Mouse (Mus musculus) limb, embryonic 14.5 days (tissue): ENCODE data around the gene Arnt. TPM values are rescaled to one million over a fixed set of nuclear protein-coding genes. Genes with fewer than 3 reads are reported as not detected.

ENCODE experiments used
- ATAC-seq: fragments of 200-750 bp; cut with Nextera tagmentation; 2 replicates; pipeline ENCODE4 v1.8.0; 2017; ENCODE audit warnings: low read depth, moderate number of reproducible peaks, moderate TSS enrichment; ENCODE audit not compliant: low FRiP score
- DNase-seq: peaks from one replicate; pipeline ENCODE4 v3.0.0-alpha.2; 2015; ENCODE audit warnings: low spot score
- H3K27ac ChIP-seq: fragments of 300-500 bp; sonication (generic); replicated peaks from 2 replicates; pipeline ENCODE4 v1.5.1; 2014; ENCODE audit warnings: low read depth, mild to moderate bottlenecking, low read length, moderate library complexity, mixed read lengths
- H3K27me3 ChIP-seq: fragments of 300-500 bp; sonication (generic); 2 replicates; pipeline ENCODE4 v1.6.1; 2014; ENCODE audit warnings: low read length, mixed read lengths; ENCODE audit not compliant: control insufficient read depth, insufficient read depth
- H3K36me3 ChIP-seq: fragments of 300-500 bp; sonication (generic); 2 replicates; pipeline ENCODE4 v1.6.1; 2014; ENCODE audit warnings: mild to moderate bottlenecking, low read length, moderate library complexity, mixed read lengths; ENCODE audit not compliant: control insufficient read depth, insufficient read depth
- H3K4me1 ChIP-seq: fragments of 300-500 bp; sonication (generic); 2 replicates; pipeline ENCODE4 v1.6.1; 2014; ENCODE audit warnings: antibody characterized with exemption, low read length, mixed read lengths; ENCODE audit not compliant: control insufficient read depth, insufficient read depth
- H3K4me2 ChIP-seq: fragments of 300-500 bp; sonication (generic); replicated peaks from 2 replicates; pipeline ENCODE4 v1.6.1; 2014; ENCODE audit warnings: low read depth, mild to moderate bottlenecking, low read length, moderate library complexity; ENCODE audit not compliant: severe bottlenecking
- H3K4me3 ChIP-seq: fragments of 300-500 bp; sonication (generic); replicated peaks from 2 replicates; pipeline ENCODE4 v1.5.1; 2014; ENCODE audit warnings: low read length
- H3K9ac ChIP-seq: fragments of 300-500 bp; sonication (generic); 2 replicates; pipeline ENCODE4 v1.6.1; 2014; ENCODE audit warnings: mild to moderate bottlenecking, low read depth, low read length, moderate library complexity; ENCODE audit not compliant: severe bottlenecking
- H3K9me3 ChIP-seq: fragments of 300-500 bp; sonication (generic); 2 replicates; pipeline ENCODE4 v1.6.1; 2016; ENCODE audit warnings: low read length; ENCODE audit not compliant: control insufficient read depth
- POLR2A ChIP-seq: fragments of 200-500 bp; IDR thresholded peaks from 2 replicates; pipeline ENCODE4 v1.8.0; 2012; ENCODE audit warnings: inconsistent platforms, mild to moderate bottlenecking, moderate library complexity, borderline replicate concordance; ENCODE audit not compliant: insufficient read depth, insufficient read length; ENCODE audit errors: extremely low read depth
- whole genome bisulfite sequencing: fragments of 180-500 bp; shearing (Covaris S2); extraction: QIAGEN DNeasy Blood & Tissue Kit; methylation state at CpG from one replicate; pipeline ENCODE4 v1.1.7; 2014; 5-methylcytosine and 5-hydroxymethylcytosine counted together
- polyA plus RNA-seq, 2 experiments: library from polyadenylated mRNA; depleted of rRNA in 1 of 2; stranded (reverse) in 1 of 2; unstranded in 1 of 2; fragments of >200 nt; fragmentation: Nextera tagmentation in 1 of 2; extraction: Ambion mirVana in 1 of 2; gene quantifications; 2 replicates each; pipeline versions ENCODE4 v1.2.1 to v1.2.3; 2012 to 2014

The Arnt gene
- 57.1 and 70.3 TPM in 2 replicates for polyA plus RNA-seq (2012; rRNA removed)
- polyA plus RNA-seq (2014; fragmentation: Nextera tagmentation; extraction: Ambion mirVana), result 37.9 and 44.8 TPM in 2 replicates

DNA sequence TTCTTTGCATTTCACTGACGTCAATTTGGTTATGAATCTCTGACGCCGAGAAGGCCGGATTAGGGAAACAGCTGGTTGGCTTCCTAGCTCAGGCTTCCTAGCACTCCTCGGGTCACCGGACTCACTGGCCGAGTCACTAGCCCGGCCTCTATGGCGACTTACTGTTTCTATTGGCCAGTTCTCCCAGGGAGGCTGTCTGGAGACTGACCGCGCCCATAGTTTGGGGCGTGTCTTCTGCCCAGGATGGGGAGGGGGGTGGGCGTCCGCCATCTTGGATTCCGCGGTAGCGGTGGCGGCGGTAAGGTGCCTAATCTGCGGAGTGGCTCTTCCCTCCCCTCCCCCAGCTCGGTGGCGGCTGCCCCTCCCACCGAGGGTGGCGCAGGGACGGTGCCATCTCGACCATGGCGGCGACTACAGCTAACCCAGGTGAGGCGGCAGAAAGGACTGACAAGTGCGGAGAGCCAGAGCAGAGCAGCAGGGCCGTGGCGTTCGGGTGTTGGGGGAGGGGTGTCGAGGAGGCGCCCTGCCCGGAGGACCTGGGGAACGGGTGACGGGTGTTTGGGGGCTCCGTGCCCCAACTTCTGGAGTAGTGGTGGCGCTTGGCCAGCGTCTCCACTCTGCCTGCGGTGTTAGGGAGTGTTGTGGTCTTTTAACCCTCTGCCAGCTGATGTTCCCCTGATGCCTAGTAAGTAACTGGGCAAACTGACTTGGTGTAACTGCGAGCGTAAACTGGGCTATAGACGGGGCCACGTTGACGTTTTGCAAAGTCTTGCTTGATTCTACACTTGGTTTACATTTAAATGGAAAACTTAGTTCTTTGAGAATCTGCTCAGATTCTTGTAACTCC, at the start of gene Arnt:
TSS of gene Arnt (plus strand) at position 253 of the 847 bp plus-strand sequence.
- ATAC-seq (peak; percentile 99), DNase-seq (peak; percentile 97)
- no peaks in the 10 kb centered on the region for H3K27me3 ChIP-seq
- WGBS, result under 1% methylated on average over 47 of the region's 47 CpGs
- peak within 1 kb of the TSS; percentile 72 for H3K4me2 ChIP-seq
- H3K4me1 ChIP-seq, result peaks cover 8% of the 10 kb centered on the region
- 0 out of 2 replicates have a peak, but pooled peaks have one; percentile 57 for TF ChIP-seq POLR2A
- no peaks in the 10 kb centered on the region for H3K9me3 ChIP-seq
- peak within 1 kb of the TSS; percentile 88 for H3K4me3 ChIP-seq
- H3K36me3 ChIP-seq, result peaks cover 21% of the 10 kb centered on the region
- peak within 1 kb of the TSS; percentile 82 for H3K27ac ChIP-seq
- peak within 1 kb of the TSS; percentile 84 for H3K9ac ChIP-seq

DNA sequence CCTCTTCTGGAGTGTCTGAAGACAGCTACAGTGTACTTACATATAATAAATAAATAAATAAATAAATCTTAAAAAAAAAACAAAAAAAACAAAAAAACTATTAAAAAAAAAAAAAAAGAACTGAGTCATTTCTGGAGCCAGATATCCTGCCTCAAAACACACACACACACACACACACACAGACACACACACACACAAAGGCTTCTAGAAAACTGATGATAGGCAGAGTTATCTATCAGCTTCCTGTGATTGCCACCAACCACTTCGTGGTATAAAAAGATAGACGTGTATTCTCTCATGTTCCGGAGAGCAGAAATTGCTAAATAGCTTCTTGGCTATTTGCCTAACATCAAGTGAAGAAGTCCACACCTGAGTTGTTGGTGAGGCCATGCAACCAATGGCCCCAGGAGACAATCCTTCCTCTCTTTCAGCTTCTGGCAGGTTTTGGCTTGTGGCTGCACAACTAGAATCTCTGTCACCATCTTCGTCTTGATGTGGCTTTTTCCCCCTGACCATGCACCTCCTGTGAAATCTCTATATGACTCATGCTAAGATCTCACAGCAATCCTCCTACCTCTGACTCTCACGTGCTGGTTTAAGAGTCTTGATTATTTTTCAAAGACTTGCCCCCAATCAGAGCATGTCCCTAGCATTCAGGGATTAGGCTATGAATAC, 48.6 kb upstream of the Arnt start:
- Histone ChIP-seq H3K27me3 (no peaks in the 10 kb centered on the region), H3K9ac (no peak overlapping the region), H3K4me3 (no peak overlapping the region), H3K9me3 (no peaks in the 10 kb centered on the region), H3K36me3 (no peaks in the 10 kb centered on the region), H3K4me1 (no peaks in the 10 kb centered on the region), H3K27ac (no peak overlapping the region), H3K4me2 (no peak overlapping the region)
- 80% methylated on average over 5 of the region's 5 CpGs for WGBS
- ATAC-seq, result no peak
- no peak for TF ChIP-seq POLR2A
- no peak for DNase-seq

DNA sequence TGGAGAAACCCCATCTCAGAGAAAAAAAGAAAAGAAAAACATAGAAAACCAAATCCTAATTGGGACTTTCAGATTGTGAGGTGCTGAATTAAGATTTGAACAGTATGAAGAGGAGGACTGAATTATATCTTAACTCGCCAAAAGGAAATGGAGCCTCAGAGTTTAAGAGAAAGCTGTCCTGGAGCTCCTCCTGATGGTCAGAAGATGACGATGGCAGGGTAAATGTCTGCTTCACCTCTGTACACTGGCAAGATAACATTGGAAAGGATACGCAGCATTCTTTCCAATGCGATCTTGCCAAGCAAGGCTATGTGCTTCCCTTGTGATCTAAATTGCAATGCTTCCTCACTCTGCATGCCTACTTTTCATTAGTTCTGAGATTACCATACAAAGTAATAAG, 39.8 kb upstream of the Arnt start:
- DNase-seq (no peak), ATAC-seq (no peak)
- 0 out of 2 replicates have a peak, but pooled peaks cover 6% of the 10 kb centered on the region for H3K9me3 ChIP-seq
- no peak for TF ChIP-seq POLR2A
- H3K4me3 ChIP-seq, result no peak overlapping the region
- WGBS, result 92% methylated on average over 4 of the region's 4 CpGs
- no peaks in the 10 kb centered on the region for H3K27me3 ChIP-seq
- no peak overlapping the region for H3K27ac ChIP-seq
- no peaks in the 10 kb centered on the region for H3K4me1 ChIP-seq
- H3K36me3 ChIP-seq, result no peaks in the 10 kb centered on the region
- H3K9ac ChIP-seq, result no peak overlapping the region
- H3K4me2 ChIP-seq, result no peak overlapping the region

DNA sequence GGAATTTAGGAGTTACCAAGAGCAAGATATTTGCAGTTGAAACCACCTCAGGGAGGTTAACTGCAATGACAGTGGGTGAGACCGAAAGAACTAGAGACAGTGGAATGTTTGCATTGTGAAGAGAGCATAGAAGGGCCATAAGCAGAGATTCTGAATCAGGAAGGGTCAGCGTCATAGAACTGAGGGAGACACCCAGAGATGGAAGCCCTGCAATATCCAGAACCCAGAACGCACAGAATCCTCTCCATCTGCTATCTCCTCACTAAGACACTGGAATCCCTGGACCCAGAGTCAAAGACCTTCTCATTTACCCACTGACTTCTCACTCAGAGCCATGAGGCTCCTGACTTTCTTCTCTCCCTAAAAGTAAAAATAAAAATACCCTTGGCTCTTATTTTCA, 31.4 kb upstream of the Arnt start, which contains the start of gene 4930558C23Rik:
TSS of gene 4930558C23Rik (minus strand) at position 101 of the 400 bp plus-strand sequence.
- Histone ChIP-seq H3K9ac (no peak within 1 kb of the TSS), H3K4me1 (no peaks in the 10 kb centered on the region), H3K27me3 (no peaks in the 10 kb centered on the region), H3K4me2 (no peak within 1 kb of the TSS), H3K4me3 (no peak within 1 kb of the TSS), H3K36me3 (no peaks in the 10 kb centered on the region), H3K27ac (no peak within 1 kb of the TSS), H3K9me3 (no peaks in the 10 kb centered on the region)
- TF ChIP-seq POLR2A, result no peak
- ATAC-seq, result no peak
- 95% methylated on average over 3 of the region's 3 CpGs for WGBS
- DNase-seq, result no peak

DNA sequence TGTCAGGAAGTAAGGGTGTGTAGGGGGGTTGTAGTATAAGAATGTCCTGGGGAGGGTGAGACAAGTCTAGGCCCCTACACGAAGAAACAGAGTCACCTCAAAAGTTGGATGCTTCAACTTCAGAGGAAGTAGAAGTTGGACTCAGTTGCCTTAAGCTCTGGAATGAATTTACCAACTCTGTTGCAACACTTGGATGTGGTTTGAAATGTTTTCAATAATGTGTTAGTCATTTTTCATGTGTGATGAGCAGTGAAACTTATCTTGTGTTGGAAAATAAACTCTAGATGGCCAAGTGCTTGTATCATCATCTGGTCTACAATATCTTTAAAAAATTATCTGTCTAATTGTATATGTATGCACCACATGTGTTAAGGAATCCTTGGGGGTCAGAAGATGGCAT, 26.5 kb upstream of the Arnt start:
- DNase-seq, result no peak
- ATAC-seq, result no peak
- H3K36me3 ChIP-seq, result no peaks in the 10 kb centered on the region
- H3K9ac ChIP-seq, result no peak overlapping the region
- no peaks in the 10 kb centered on the region for H3K27me3 ChIP-seq
- no peak overlapping the region for H3K4me2 ChIP-seq
- WGBS, result 59% methylated on average over 1 of the region's 1 CpGs
- no peaks in the 10 kb centered on the region for H3K4me1 ChIP-seq
- no peak overlapping the region for H3K27ac ChIP-seq
- no peaks in the 10 kb centered on the region for H3K9me3 ChIP-seq
- TF ChIP-seq POLR2A, result no peak
- no peak overlapping the region for H3K4me3 ChIP-seq
